Mouse (Mus musculus): ENCODE results near the gene Washc4. TPM values are rescaled to one million over a fixed set of nuclear protein-coding genes. Genes with fewer than 3 reads are reported as not detected.

Gene Washc4
- polyA plus RNA-seq, 1 experiment: 16.3 TPM

GRCm38 (mm10) chr10:83639881-83640386, 96.4 kb downstream of the Washc4 start:
- TF ChIP-seq CTCF (IDR thresholded peaks at IDR 0.05; ENCODE audit: borderline replicate concordance, extremely low read depth, insufficient read depth, insufficient read length) (no peak), POLR2A (IDR thresholded peaks at IDR 0.05; ENCODE audit: borderline replicate concordance, extremely low read depth, insufficient read depth, insufficient read length, poor library complexity, severe bottlenecking) (no peak)
- DNase-seq (ENCODE audit: low read depth): peak; percentile 73

DNA sequence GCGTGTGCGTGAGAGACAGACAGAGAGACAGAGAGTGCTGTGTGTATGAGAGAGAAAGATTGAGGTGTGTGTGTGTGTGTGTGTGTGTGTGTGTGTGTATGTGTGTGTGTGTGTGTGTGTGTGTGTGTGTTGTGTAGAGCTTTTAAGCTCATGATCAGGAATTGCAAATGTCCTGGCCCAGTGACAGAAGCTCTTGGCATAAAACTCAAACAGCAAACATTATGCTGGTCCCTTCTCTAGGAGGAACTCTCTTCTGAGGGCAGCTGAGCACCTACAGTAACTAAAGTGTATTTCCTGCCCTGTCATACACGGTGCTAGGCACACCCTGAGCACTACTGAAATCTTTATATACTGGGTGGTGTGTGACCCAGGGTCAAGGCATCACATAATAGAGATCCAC, 98.1 kb downstream of the Washc4 start:
- peak; percentile 49 for DNase-seq (ENCODE audit: low read depth)
- no peak for TF ChIP-seq CTCF (IDR thresholded peaks at IDR 0.05; ENCODE audit: borderline replicate concordance, extremely low read depth, insufficient read depth, insufficient read length)
- TF ChIP-seq POLR2A (IDR thresholded peaks at IDR 0.05; ENCODE audit: borderline replicate concordance, extremely low read depth, insufficient read depth, insufficient read length, poor library complexity, severe bottlenecking): no peak

- no peak for TF ChIP-seq POLR2A (IDR thresholded peaks at IDR 0.05; ENCODE audit: borderline replicate concordance, extremely low read depth, insufficient read depth, insufficient read length, poor library complexity, severe bottlenecking)
- no peak for TF ChIP-seq CTCF (IDR thresholded peaks at IDR 0.05; ENCODE audit: borderline replicate concordance, extremely low read depth, insufficient read depth, insufficient read length)
Observed at GRCm38 (mm10) chr10:83644167-83644566, 100.6 kb downstream of the Washc4 start.

GRCm38 (mm10) chr10:83644865-83645715, 101.5 kb downstream of the Washc4 start:
- peak; percentile 52 for DNase-seq (ENCODE audit: low read depth)
- no peak for TF ChIP-seq CTCF (IDR thresholded peaks at IDR 0.05; ENCODE audit: borderline replicate concordance, extremely low read depth, insufficient read depth, insufficient read length)
- TF ChIP-seq POLR2A (IDR thresholded peaks at IDR 0.05; ENCODE audit: borderline replicate concordance, extremely low read depth, insufficient read depth, insufficient read length, poor library complexity, severe bottlenecking): no peak

More at GRCm38 (mm10) chr10:83644167-83644566, 100.6 kb downstream of the Washc4 start:
- no peak for DNase-seq (ENCODE audit: low read depth)

GRCm38 (mm10) chr10:83645716-83645990, 102.1 kb downstream of the Washc4 start:
- TF ChIP-seq CTCF (IDR thresholded peaks at IDR 0.05; ENCODE audit: borderline replicate concordance, extremely low read depth, insufficient read depth, insufficient read length) (no peak), POLR2A (IDR thresholded peaks at IDR 0.05; ENCODE audit: borderline replicate concordance, extremely low read depth, insufficient read depth, insufficient read length, poor library complexity, severe bottlenecking) (no peak)
- no peak for DNase-seq (ENCODE audit: low read depth)

Other genes starting within 250 kb of the Washc4 start
- 5.1 and 7.4 TPM in 2 replicates for gene Slc41a2, start 205.9 kb upstream of the Washc4 start, polyA plus RNA-seq (2012; rRNA removed)
- gene D10Wsu102e, start 183.5 kb upstream of the Washc4 start, polyA plus RNA-seq (2012; rRNA removed): 1.0 and 1.6 TPM in 2 replicates
- gene Aldh1l2, start 9.6 kb upstream of the Washc4 start, polyA plus RNA-seq (2012; rRNA removed): 21.6 and 24.4 TPM in 2 replicates
- 16.1 and 36.8 TPM in 2 replicates for gene Appl2, start 105.0 kb downstream of the Washc4 start, polyA plus RNA-seq (2012; rRNA removed)
- gene 1500009L16Rik, start 179.1 kb downstream of the Washc4 start, polyA plus RNA-seq (2012; rRNA removed): 32.4 and 32.6 TPM in 2 replicates